ENCODE assay signal across 7 mouse cellular contexts in genomic region chr12:84996083-84996496, GRCm38 (mm10). TPM values are rescaled to one million over a fixed set of nuclear protein-coding genes. Genes with fewer than 3 reads are reported as not detected.
DNase-seq lines count a peak whose midpoint lies in the region; ATAC-seq lines count a peak whose summit lies in the region.

TSS of gene Ylpm1 (plus strand) at chr12:84996321.

- intact Hi-C loops in gastrocnemius, postnatal 36 days (cut with DNase I), result no loop called here
- intact Hi-C loops in left cerebral cortex, postnatal 25 days (cut with DNase I), result loop anchor here (1.0 to 10.0 kb wide), 2 partner anchors 26 to 381 kb away; partner anchors contain the start of genes Abcd4, Arel1 and Fcf1

- peak; percentile 99 for ATAC-seq in intestine, embryonic 15.5 days

- no peaks in the 10 kb centered on the region for H3K27me3 ChIP-seq in intestine, embryonic 15.5 days (replicated peaks)
- H3K27me3 ChIP-seq in midbrain, embryonic 10.5 days (ENCODE audit: low read depth, poor library complexity, severe bottlenecking), result no peaks in the 10 kb centered on the region

- H3K9me3 ChIP-seq in intestine, embryonic 15.5 days, result no peaks in the 10 kb centered on the region
- H3K9me3 ChIP-seq in midbrain, embryonic 10.5 days (replicated peaks), result 0 out of 2 replicates have a peak, but pooled peaks cover 6% of the 10 kb centered on the region

- peak; percentile 97 for DNase-seq in adrenal gland, adult 2 months
- DNase-seq in embryo, embryonic 11.5 days (ENCODE audit: low read depth, low spot score), result peak; percentile 97
- peak; percentile 96 for DNase-seq in gastrocnemius, postnatal 36 days
- DNase-seq in left cerebral cortex, postnatal 25 days (ENCODE audit: low spot score in 2 of 2), result peak; percentile 98 to 99
- peak; percentile 96 for DNase-seq in midbrain, embryonic 10.5 days (ENCODE audit: low spot score)
- DNase-seq in right cerebral cortex, postnatal 4 days, result peak; percentile 97

- peak within 1 kb of the TSS; percentile 87 for H3K27ac ChIP-seq in intestine, embryonic 15.5 days
- H3K27ac ChIP-seq in midbrain, embryonic 10.5 days (replicated peaks), result peak within 1 kb of the TSS; percentile 97

- H3K4me3 ChIP-seq in intestine, embryonic 15.5 days (replicated peaks), result peak within 1 kb of the TSS; percentile 88
- peak within 1 kb of the TSS; percentile 98 for H3K4me3 ChIP-seq in midbrain, embryonic 10.5 days

- H3K9ac ChIP-seq in intestine, embryonic 15.5 days, result peak within 1 kb of the TSS; percentile 96

- H3K36me3 ChIP-seq in intestine, embryonic 15.5 days, result no peaks in the 10 kb centered on the region
- peaks cover 25% of the 10 kb centered on the region for H3K36me3 ChIP-seq in midbrain, embryonic 10.5 days

- peaks cover 16% of the 10 kb centered on the region for H3K4me1 ChIP-seq in intestine, embryonic 15.5 days (replicated peaks)
- H3K4me1 ChIP-seq in midbrain, embryonic 10.5 days, result peaks cover 25% of the 10 kb centered on the region

- WGBS in intestine, embryonic 15.5 days, result under 1% methylated on average over 45 of the region's 45 CpGs
- WGBS in midbrain, embryonic 10.5 days, result under 1% methylated on average over 45 of the region's 45 CpGs

- peak within 1 kb of the TSS; percentile 88 for H3K4me2 ChIP-seq in intestine, embryonic 15.5 days (replicated peaks)

RNA-seq across cellular contexts. Expression of gene Ylpm1, which starts in this region (rescaled TPM):
- 10 to 100 TPM; 37.6 to 49.2 TPM for total RNA-seq in adrenal gland, adult 2 months (2021)
- 12.7 and 23.7 TPM in 2 replicates for polyA plus RNA-seq in adrenal gland, adult 2 months (2012; rRNA removed)
- total RNA-seq in gastrocnemius, postnatal 36 days (2021), result 10 to 100 TPM; 14.7 to 15.6 TPM
- 22.1 and 22.6 TPM in 2 replicates for polyA plus RNA-seq in intestine, embryonic 15.5 days (2015; fragmentation: Nextera tagmentation; extraction: Ambion mirVana)
- 100 to 1,000 TPM; 111 to 126 TPM for total RNA-seq in left cerebral cortex, postnatal 25 days (2021)
- 30.9 and 33.6 TPM in 2 replicates for polyA plus RNA-seq in midbrain, embryonic 10.5 days (2016; fragmentation: Nextera tagmentation; extraction: Ambion mirVana)

Comparison
In these comparisons a context has a peak if more than half of its experiments do, and no peak if none do; other contexts are left out.
1. Peak in every context shown above with its lines: DNase-seq, ATAC-seq, H3K4me3 ChIP-seq and H3K27ac ChIP-seq.